Mouse (Mus musculus) midbrain, embryonic 13.5 days (tissue): Measurements from ENCODE around the gene AA467197. TPM values are rescaled to one million over a fixed set of nuclear protein-coding genes. Genes with fewer than 3 reads are reported as not detected.

ENCODE experiments used
- ATAC-seq: fragments of 200-750 bp; cut with Nextera tagmentation; 2 replicates; pipeline ENCODE4 v1.8.0; 2017; ENCODE audit warnings: mild to moderate bottlenecking, moderate TSS enrichment, moderate library complexity
- H3K27ac ChIP-seq: fragments of 300-500 bp; sonication (generic); 2 replicates; pipeline ENCODE4 v1.5.1; 2015; ENCODE audit warnings: inconsistent platforms, mild to moderate bottlenecking, moderate library complexity
- H3K27me3 ChIP-seq: fragments of 300-500 bp; sonication (generic); 2 replicates; pipeline ENCODE4 v1.6.1; 2015; ENCODE audit warnings: mild to moderate bottlenecking, inconsistent platforms
- H3K36me3 ChIP-seq: fragments of 300-500 bp; sonication (generic); 2 replicates; pipeline ENCODE4 v1.6.1; 2015; ENCODE audit warnings: mild to moderate bottlenecking, inconsistent platforms
- H3K4me1 ChIP-seq: fragments of 300-500 bp; sonication (generic); replicated peaks from 2 replicates; pipeline ENCODE4 v1.6.1; 2015; ENCODE audit warnings: inconsistent platforms
- H3K4me2 ChIP-seq: fragments of 300-500 bp; sonication (generic); replicated peaks from 2 replicates; pipeline ENCODE4 v1.6.1; 2015; ENCODE audit warnings: moderate library complexity, mild to moderate bottlenecking, inconsistent platforms
- H3K4me3 ChIP-seq: fragments of 300-500 bp; sonication (generic); replicated peaks from 2 replicates; pipeline ENCODE4 v1.5.1; 2015; ENCODE audit warnings: mild to moderate bottlenecking, inconsistent platforms
- H3K9ac ChIP-seq: fragments of 300-500 bp; sonication (generic); replicated peaks from 2 replicates; pipeline ENCODE4 v1.6.1; 2015; ENCODE audit warnings: mild to moderate bottlenecking, inconsistent platforms
- H3K9me3 ChIP-seq: fragments of 300-500 bp; sonication (generic); 2 replicates; pipeline ENCODE4 v1.6.1; 2016; ENCODE audit warnings: mild to moderate bottlenecking, inconsistent platforms
- WGBS: fragments of 180-500 bp; shearing (Covaris S2); methylation state at CpG from one replicate; pipeline ENCODE4 v1.1.7; 2015; 5-methylcytosine and 5-hydroxymethylcytosine counted together
- polyA plus RNA-seq: library from polyadenylated mRNA; unstranded; fragments of >200 nt; fragmentation: Nextera tagmentation; extraction: Ambion mirVana; gene quantifications from 2 replicates; pipeline ENCODE4 v1.2.1, GENCODE M21; 2015

The AA467197 gene
- polyA plus RNA-seq, 1 experiment from 2014 or later, result not detected

DNA sequence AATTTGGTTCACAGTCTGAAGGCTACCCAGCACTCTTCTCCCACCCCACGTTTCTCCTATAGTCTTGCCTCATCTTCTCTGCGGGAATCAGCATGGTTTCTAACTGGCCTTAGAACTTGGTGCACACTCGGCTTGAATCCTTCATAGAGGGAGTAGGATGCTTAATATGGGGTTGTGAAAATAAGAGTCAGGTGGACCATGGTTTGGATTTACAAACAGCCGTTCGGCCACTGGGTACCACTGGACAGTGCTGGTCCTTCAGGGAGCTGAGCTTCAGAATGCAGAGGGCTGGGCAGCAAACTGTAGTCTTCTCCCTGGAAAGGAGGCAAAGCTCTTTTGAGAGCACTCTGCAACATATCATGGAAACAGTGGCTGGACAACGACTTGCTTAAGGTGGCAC is 19.0 kb upstream of the AA467197 start:
- Histone ChIP-seq H3K9ac (no peak overlapping the region), H3K27ac (no peak overlapping the region), H3K4me1 (peaks cover 5% of the 10 kb centered on the region; the same call in 1 of the 2 replicates), H3K4me3 (no peak overlapping the region), H3K9me3 (no peaks in the 10 kb centered on the region), H3K4me2 (no peak overlapping the region), H3K36me3 (no peaks in the 10 kb centered on the region), H3K27me3 (no peaks in the 10 kb centered on the region)
- WGBS, result 77% methylated on average over 6 of the region's 6 CpGs
- ATAC-seq, result no peak

DNA sequence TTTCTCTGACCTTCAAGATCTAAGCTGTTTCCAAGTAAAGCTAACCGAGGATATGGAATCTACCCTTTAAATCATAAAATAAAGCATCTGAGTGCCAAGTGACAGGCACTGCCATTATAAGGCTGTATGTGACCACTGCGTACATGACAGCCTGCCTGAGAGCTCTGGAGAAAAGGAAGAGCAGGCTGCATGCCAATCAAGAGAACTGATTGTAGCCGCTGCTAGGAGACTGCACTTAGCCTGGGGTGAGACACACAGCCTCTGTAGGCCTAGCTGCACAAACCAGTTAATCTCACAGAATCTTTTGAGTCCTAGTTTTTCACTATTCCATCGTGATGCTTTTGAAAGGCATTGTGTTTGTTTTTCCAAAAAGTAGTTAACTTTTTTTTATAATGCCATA is 18.1 kb upstream of the AA467197 start:
- Histone ChIP-seq H3K9me3 (no peaks in the 10 kb centered on the region), H3K27ac (no peak overlapping the region), H3K4me3 (no peak overlapping the region), H3K4me1 (peaks cover 5% of the 10 kb centered on the region; the same call in 1 of the 2 replicates), H3K27me3 (no peaks in the 10 kb centered on the region), H3K9ac (no peak overlapping the region), H3K4me2 (no peak overlapping the region), H3K36me3 (no peaks in the 10 kb centered on the region)
- ATAC-seq, result peak; percentile 65; the same call in 1 of the 2 replicates
- WGBS, result 15% methylated on average over 4 of the region's 4 CpGs

DNA sequence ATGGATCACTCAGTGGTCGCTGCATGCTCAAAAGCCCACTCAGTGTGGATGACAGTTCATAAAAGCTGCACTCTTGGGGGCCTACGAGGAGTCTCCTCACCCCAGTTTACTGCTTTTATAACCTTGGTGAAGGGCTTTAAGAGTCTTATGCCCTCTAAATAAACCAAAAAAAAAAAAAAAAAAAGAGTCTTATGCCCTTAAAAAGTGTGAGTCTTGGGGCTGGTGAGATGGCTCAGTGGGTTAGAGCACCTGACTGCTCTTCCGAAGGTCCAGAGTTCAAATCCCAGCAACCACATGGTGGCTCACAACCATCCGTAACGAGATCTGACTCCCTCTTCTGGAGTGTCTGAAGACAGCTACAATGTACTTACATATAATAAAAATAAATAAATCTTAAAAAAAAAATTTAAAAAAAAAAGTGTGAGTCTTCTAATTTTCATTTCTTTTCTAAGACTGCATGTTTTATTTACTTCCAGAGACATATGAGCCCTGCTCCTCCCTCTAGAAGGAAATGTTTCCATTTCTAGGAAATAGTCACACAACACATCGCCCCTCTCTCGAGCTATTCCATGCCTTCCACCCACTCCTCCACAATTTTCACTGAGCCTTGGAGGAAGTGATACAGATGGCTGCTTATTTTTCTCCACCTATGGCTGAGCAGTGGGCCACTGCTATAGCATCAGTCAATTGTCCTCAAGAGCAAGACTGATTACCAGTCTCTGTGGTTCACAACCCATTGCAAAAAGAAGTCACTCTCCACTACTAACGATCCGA is 15.3 kb upstream of the AA467197 start:
- H3K9ac ChIP-seq, result no peak overlapping the region
- no peak for ATAC-seq
- H3K27ac ChIP-seq, result no peak overlapping the region
- H3K4me3 ChIP-seq, result no peak overlapping the region
- H3K4me1 ChIP-seq, result peaks cover 5% of the 10 kb centered on the region; the same call in 1 of the 2 replicates
- no peaks in the 10 kb centered on the region for H3K27me3 ChIP-seq
- WGBS, result 83% methylated on average over 9 of the region's 9 CpGs
- H3K4me2 ChIP-seq, result no peak overlapping the region
- H3K9me3 ChIP-seq, result no peaks in the 10 kb centered on the region
- H3K36me3 ChIP-seq, result no peaks in the 10 kb centered on the region

DNA sequence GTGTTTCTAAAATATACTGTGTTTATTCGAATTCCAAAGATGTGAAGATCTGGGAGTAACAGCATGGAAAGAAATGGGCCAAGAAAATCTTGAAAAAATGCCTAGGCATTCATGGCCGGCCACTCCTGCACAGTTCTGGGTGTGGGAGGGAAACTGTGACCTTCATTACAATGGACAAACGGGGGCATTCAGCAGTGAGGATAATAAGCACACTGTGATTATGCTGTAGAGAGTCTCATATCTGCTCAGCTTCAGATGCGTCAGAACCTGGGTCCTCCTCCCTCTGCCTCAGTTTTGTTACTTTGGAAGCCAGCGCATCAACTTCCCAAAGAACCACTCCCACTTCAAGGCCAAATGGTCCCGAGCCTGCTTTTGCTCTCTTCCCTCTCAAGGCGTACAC is 10.9 kb upstream of the AA467197 start:
- 69% methylated on average over 7 of the region's 7 CpGs for WGBS
- Histone ChIP-seq H3K4me1 (no peaks in the 10 kb centered on the region), H3K4me3 (no peak overlapping the region), H3K36me3 (no peaks in the 10 kb centered on the region), H3K4me2 (no peak overlapping the region), H3K27ac (no peak overlapping the region), H3K27me3 (peaks cover 6% of the 10 kb centered on the region; the same call in 1 of the 2 replicates), H3K9ac (no peak overlapping the region), H3K9me3 (no peaks in the 10 kb centered on the region)
- ATAC-seq, result no peak

- Histone ChIP-seq H3K4me1 (peaks cover 13% of the 10 kb centered on the region), H3K4me3 (no peak overlapping the region), H3K4me2 (no peak overlapping the region), H3K9ac (no peak overlapping the region), H3K27ac (no peak overlapping the region), H3K9me3 (no peaks in the 10 kb centered on the region), H3K27me3 (peaks cover 6% of the 10 kb centered on the region; the same call in 1 of the 2 replicates), H3K36me3 (peaks cover 11% of the 10 kb centered on the region)
- 0% methylated on average over 7 of the region's 7 CpGs for WGBS
- ATAC-seq, result no peak
Observed at GRCm38 (mm10) chr2:122628976-122629375, 7.8 kb upstream of the AA467197 start.

- H3K27me3 ChIP-seq, result peaks cover 6% of the 10 kb centered on the region; the same call in 1 of the 2 replicates
- peak overlapping the region; percentile 98 for H3K4me2 ChIP-seq
- H3K36me3 ChIP-seq, result peaks cover 13% of the 10 kb centered on the region
- 65% methylated on average over 6 of the region's 6 CpGs for WGBS
- no peaks in the 10 kb centered on the region for H3K9me3 ChIP-seq
- H3K4me3 ChIP-seq, result peak overlapping the region; percentile 100
- ATAC-seq, result 0 out of 2 replicates have a peak, but pooled peaks have one; percentile 6
- no peak overlapping the region for H3K27ac ChIP-seq
- no peak overlapping the region for H3K9ac ChIP-seq
- peaks cover 13% of the 10 kb centered on the region for H3K4me1 ChIP-seq
Observed at GRCm38 (mm10) chr2:122629871-122630270, 6.9 kb upstream of the AA467197 start.

- Histone ChIP-seq H3K27me3 (peaks cover 6% of the 10 kb centered on the region; the same call in 1 of the 2 replicates), H3K4me3 (peak overlapping the region; percentile 100), H3K27ac (peak overlapping the region; percentile 80), H3K4me1 (peaks cover 13% of the 10 kb centered on the region), H3K9ac (peak overlapping the region; percentile 97), H3K4me2 (peak overlapping the region; percentile 98), H3K36me3 (peaks cover 13% of the 10 kb centered on the region), H3K9me3 (no peaks in the 10 kb centered on the region)
- peak; percentile 91 for ATAC-seq
- WGBS, result under 1% methylated on average over 65 of the region's 75 CpGs
Observed at GRCm38 (mm10) chr2:122630465-122631225, 6.1 kb upstream of the AA467197 start.

DNA sequence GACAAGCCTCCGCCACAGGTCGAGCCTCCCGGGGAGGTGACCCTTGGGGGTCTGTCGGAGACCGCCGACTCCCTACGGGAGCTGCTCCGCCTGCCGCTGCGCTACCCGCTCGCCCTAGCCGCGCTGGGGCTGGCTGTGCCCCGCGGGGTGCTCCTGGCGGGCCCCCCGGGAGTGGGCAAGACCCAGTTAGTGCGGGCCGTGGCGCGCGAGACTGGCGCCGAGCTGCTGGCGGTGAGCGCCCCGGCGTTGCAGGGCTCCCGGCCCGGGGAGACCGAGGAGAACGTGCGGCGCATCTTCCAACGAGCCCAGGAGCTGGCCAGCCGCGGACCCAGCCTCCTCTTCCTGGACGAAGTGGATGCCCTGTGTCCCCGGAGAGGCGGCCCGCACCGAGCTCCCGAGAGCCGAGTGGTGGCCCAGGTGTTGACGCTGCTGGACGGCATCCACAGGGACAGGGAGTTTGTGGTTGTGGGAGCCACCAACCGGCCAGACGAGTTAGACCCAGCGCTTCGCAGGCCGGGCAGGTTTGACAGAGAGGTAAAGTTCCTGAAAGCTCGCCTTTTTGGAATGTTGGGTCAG is 5.5 kb upstream of the AA467197 start:
- Histone ChIP-seq H3K4me3 (peak overlapping the region; percentile 100), H3K27ac (peak overlapping the region; percentile 80), H3K4me1 (peaks cover 13% of the 10 kb centered on the region), H3K9ac (peak overlapping the region; percentile 97), H3K36me3 (peaks cover 13% of the 10 kb centered on the region), H3K27me3 (peaks cover 6% of the 10 kb centered on the region; the same call in 1 of the 2 replicates), H3K4me2 (peak overlapping the region; percentile 98), H3K9me3 (no peaks in the 10 kb centered on the region)
- ATAC-seq, result peak; percentile 37
- WGBS, result under 1% methylated on average over 53 of the region's 53 CpGs

DNA sequence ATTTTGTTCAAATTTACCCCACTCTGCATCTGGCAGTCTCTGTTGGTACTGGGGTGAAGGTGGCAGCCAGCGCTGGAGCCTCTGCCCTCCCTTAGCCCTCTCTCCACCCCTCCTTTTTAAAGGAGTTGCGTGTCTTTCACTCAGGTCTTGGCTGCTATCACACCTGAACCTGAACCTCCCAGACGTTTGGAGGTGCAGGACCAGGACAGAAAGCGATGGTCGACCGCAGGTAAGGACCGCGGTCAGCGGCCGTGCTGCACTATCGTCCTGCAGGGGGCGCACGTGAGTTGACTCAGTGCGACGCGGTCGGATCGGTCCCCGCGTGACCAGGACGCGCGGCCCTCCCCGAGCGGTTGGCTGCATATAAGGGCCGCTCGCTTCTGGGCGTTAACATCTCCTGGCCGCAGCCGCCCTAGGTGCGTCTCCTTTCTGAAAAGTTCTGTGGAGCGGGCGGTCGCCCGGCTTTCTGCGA is 776 bp downstream of the AA467197 start:
- H3K9ac ChIP-seq, result peak overlapping the region; percentile 61
- H3K4me3 ChIP-seq, result peak overlapping the region; percentile 44
- peaks cover 5% of the 10 kb centered on the region for H3K4me1 ChIP-seq
- no peaks in the 10 kb centered on the region for H3K9me3 ChIP-seq
- peak; percentile 80 for ATAC-seq
- H3K4me2 ChIP-seq, result peak overlapping the region; percentile 71
- no peak overlapping the region for H3K27ac ChIP-seq
- peaks cover 21% of the 10 kb centered on the region for H3K27me3 ChIP-seq
- H3K36me3 ChIP-seq, result peaks cover 13% of the 10 kb centered on the region
- 1% methylated on average over 36 of the region's 36 CpGs for WGBS

DNA sequence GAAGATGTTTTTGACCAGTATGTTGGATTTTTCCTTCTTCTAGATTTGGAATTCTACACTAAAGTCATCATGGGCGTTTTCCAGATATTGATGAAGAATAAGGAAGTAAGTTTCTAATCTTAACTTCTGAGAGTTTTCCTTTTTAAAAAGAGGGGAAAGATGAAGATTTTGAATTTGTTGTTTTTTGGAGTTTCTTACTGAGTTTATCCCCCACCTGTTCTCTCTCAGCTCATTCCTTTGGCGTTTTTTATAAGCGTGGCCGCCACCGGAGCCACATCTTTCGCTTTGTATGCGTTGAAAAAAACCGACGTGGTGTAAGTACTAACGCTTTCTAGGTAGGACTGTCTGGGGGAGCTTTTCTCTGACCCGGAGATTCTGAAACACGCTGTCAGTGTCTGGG is 1.2 kb downstream of the AA467197 start:
- Histone ChIP-seq H3K4me3 (peak overlapping the region; percentile 44), H3K9ac (peak overlapping the region; percentile 61), H3K4me2 (peak overlapping the region; percentile 71), H3K36me3 (peaks cover 11% of the 10 kb centered on the region), H3K27ac (no peak overlapping the region), H3K9me3 (no peaks in the 10 kb centered on the region), H3K27me3 (peaks cover 21% of the 10 kb centered on the region), H3K4me1 (peaks cover 5% of the 10 kb centered on the region)
- ATAC-seq, result no peak
- WGBS, result 35% methylated on average over 12 of the region's 12 CpGs

- no peak overlapping the region for H3K27ac ChIP-seq
- H3K9me3 ChIP-seq, result no peaks in the 10 kb centered on the region
- no peak overlapping the region for H3K4me3 ChIP-seq
- H3K9ac ChIP-seq, result no peak overlapping the region
- H3K36me3 ChIP-seq, result peaks cover 5% of the 10 kb centered on the region
- peaks cover 5% of the 10 kb centered on the region for H3K4me1 ChIP-seq
- no peak overlapping the region for H3K4me2 ChIP-seq
- H3K27me3 ChIP-seq, result peaks cover 21% of the 10 kb centered on the region
- 57% methylated on average over 5 of the region's 5 CpGs for WGBS
- ATAC-seq, result no peak
Observed at GRCm38 (mm10) chr2:122638673-122639072, 1.9 kb downstream of the AA467197 start.
